Mouse (Mus musculus) hindbrain, embryonic 15.5 days (tissue): ENCODE results near the gene Dctpp1. TPM values are rescaled to one million over a fixed set of nuclear protein-coding genes. Genes with fewer than 3 reads are reported as not detected.

ENCODE experiments used
- ATAC-seq: fragments of 200-750 bp; cut with Nextera tagmentation; 2 replicates; pipeline ENCODE4 v1.8.0; 2017; ENCODE audit warnings: low read depth, moderate number of reproducible peaks, moderate TSS enrichment; ENCODE audit not compliant: low FRiP score
- H3K27ac ChIP-seq: fragments of 300-500 bp; sonication (generic); replicated peaks from 2 replicates; pipeline ENCODE4 v1.5.1; 2015; ENCODE audit warnings: mild to moderate bottlenecking, inconsistent platforms
- H3K27me3 ChIP-seq: fragments of 300-500 bp; sonication (generic); 2 replicates; pipeline ENCODE4 v1.6.1; 2015; ENCODE audit warnings: control low read depth, inconsistent platforms
- H3K36me3 ChIP-seq: fragments of 300-500 bp; sonication (generic); 2 replicates; pipeline ENCODE4 v1.6.1; 2015; ENCODE audit warnings: control low read depth, inconsistent platforms
- H3K4me1 ChIP-seq: fragments of 300-500 bp; sonication (generic); replicated peaks from 2 replicates; pipeline ENCODE4 v1.6.1; 2015; ENCODE audit warnings: control low read depth, inconsistent platforms
- H3K4me2 ChIP-seq: fragments of 300-500 bp; sonication (generic); 2 replicates; pipeline ENCODE4 v1.6.1; 2015; ENCODE audit warnings: moderate library complexity, mild to moderate bottlenecking, inconsistent platforms
- H3K4me3 ChIP-seq: fragments of 300-500 bp; sonication (generic); 2 replicates; pipeline ENCODE4 v1.5.1; 2015; ENCODE audit warnings: mild to moderate bottlenecking, inconsistent platforms
- H3K9ac ChIP-seq: fragments of 300-500 bp; sonication (generic); 2 replicates; pipeline ENCODE4 v1.6.1; 2015; ENCODE audit warnings: inconsistent platforms
- H3K9me3 ChIP-seq: fragments of 300-500 bp; sonication (generic); 2 replicates; pipeline ENCODE4 v1.6.1; 2016; ENCODE audit warnings: control low read depth, inconsistent platforms
- WGBS: fragments of 180-500 bp; shearing (Covaris S2); methylation state at CpG from one replicate; pipeline ENCODE4 v1.1.7; 2015; 5-methylcytosine and 5-hydroxymethylcytosine counted together
- polyA plus RNA-seq: library from polyadenylated mRNA; unstranded; fragments of >200 nt; fragmentation: Nextera tagmentation; extraction: Ambion mirVana; gene quantifications from 2 replicates; pipeline ENCODE4 v1.2.1, GENCODE M21; 2015

Dctpp1 gene
- polyA plus RNA-seq, 1 experiment from 2014 or later: 122 TPM

GRCm38 (mm10) chr7:127224616-127225015 is 35.9 kb downstream of the Dctpp1 start:
- H3K4me2 ChIP-seq: no peak overlapping the region
- WGBS: 93% methylated on average over 6 of the region's 6 CpGs
- no peak for ATAC-seq
- H3K27ac ChIP-seq: no peak overlapping the region
- H3K9ac ChIP-seq: no peak overlapping the region
- peaks cover under 1% of the 10 kb centered on the region; the same call in 1 of the 2 replicates for H3K4me1 ChIP-seq
- no peaks in the 10 kb centered on the region for H3K27me3 ChIP-seq
- no peaks in the 10 kb centered on the region for H3K36me3 ChIP-seq
- H3K9me3 ChIP-seq: no peaks in the 10 kb centered on the region
- H3K4me3 ChIP-seq: no peak overlapping the region

- Histone ChIP-seq H3K9me3 (no peaks in the 10 kb centered on the region), H3K4me3 (no peak overlapping the region), H3K4me1 (no peaks in the 10 kb centered on the region), H3K9ac (no peak overlapping the region), H3K27me3 (no peaks in the 10 kb centered on the region), H3K27ac (no peak overlapping the region), H3K4me2 (no peak overlapping the region), H3K36me3 (no peaks in the 10 kb centered on the region)
- WGBS: 86% methylated on average over 6 of the region's 6 CpGs
- ATAC-seq: no peak
Observed at GRCm38 (mm10) chr7:127223515-127224478, 36.7 kb downstream of the Dctpp1 start.

GRCm38 (mm10) chr7:127223106-127223505 is 37.4 kb downstream of the Dctpp1 start:
- Histone ChIP-seq H3K27ac (no peak overlapping the region), H3K4me2 (no peak overlapping the region), H3K4me1 (no peaks in the 10 kb centered on the region), H3K4me3 (no peak overlapping the region), H3K9me3 (no peaks in the 10 kb centered on the region), H3K36me3 (no peaks in the 10 kb centered on the region), H3K9ac (no peak overlapping the region), H3K27me3 (no peaks in the 10 kb centered on the region)
- no peak for ATAC-seq
- WGBS: 98% methylated on average over 3 of the region's 3 CpGs

- no peaks in the 10 kb centered on the region for H3K27me3 ChIP-seq
- H3K36me3 ChIP-seq: no peaks in the 10 kb centered on the region
- no peak for ATAC-seq
- no peak overlapping the region for H3K4me3 ChIP-seq
- no peaks in the 10 kb centered on the region for H3K4me1 ChIP-seq
- no peak overlapping the region for H3K4me2 ChIP-seq
- WGBS: 88% methylated on average over 6 of the region's 6 CpGs
- no peak overlapping the region for H3K9ac ChIP-seq
- no peak overlapping the region for H3K27ac ChIP-seq
- H3K9me3 ChIP-seq: no peaks in the 10 kb centered on the region
Observed at GRCm38 (mm10) chr7:127220440-127220839, 40.1 kb downstream of the Dctpp1 start.

- H3K4me1 ChIP-seq: 0 out of 2 replicates have a peak, but pooled peaks cover 4% of the 10 kb centered on the region
- WGBS: 95% methylated on average over 4 of the region's 4 CpGs
- H3K36me3 ChIP-seq: no peaks in the 10 kb centered on the region
- H3K9me3 ChIP-seq: no peaks in the 10 kb centered on the region
- ATAC-seq: no peak
- H3K4me2 ChIP-seq: no peak overlapping the region
- H3K4me3 ChIP-seq: no peak overlapping the region
- H3K27me3 ChIP-seq: no peaks in the 10 kb centered on the region
- no peak overlapping the region for H3K9ac ChIP-seq
- H3K27ac ChIP-seq: no peak overlapping the region
Observed at GRCm38 (mm10) chr7:127218670-127219069, 41.8 kb downstream of the Dctpp1 start.

GRCm38 (mm10) chr7:127217901-127218642 is 42.4 kb downstream of the Dctpp1 start:
- Histone ChIP-seq H3K27me3 (no peaks in the 10 kb centered on the region), H3K4me1 (0 out of 2 replicates have a peak, but pooled peaks cover 4% of the 10 kb centered on the region), H3K9ac (no peak overlapping the region), H3K27ac (no peak overlapping the region), H3K36me3 (no peaks in the 10 kb centered on the region), H3K9me3 (no peaks in the 10 kb centered on the region), H3K4me3 (no peak overlapping the region), H3K4me2 (no peak overlapping the region)
- WGBS: 78% methylated on average over 10 of the region's 10 CpGs
- ATAC-seq: no peak

GRCm38 (mm10) chr7:127217475-127217874 is 43.0 kb downstream of the Dctpp1 start:
- Histone ChIP-seq H3K4me3 (no peak overlapping the region), H3K9ac (no peak overlapping the region), H3K4me1 (0 out of 2 replicates have a peak, but pooled peaks cover 4% of the 10 kb centered on the region), H3K27me3 (no peaks in the 10 kb centered on the region), H3K36me3 (no peaks in the 10 kb centered on the region), H3K27ac (no peak overlapping the region), H3K9me3 (no peaks in the 10 kb centered on the region), H3K4me2 (no peak overlapping the region)
- WGBS: 96% methylated on average over 6 of the region's 6 CpGs
- ATAC-seq: no peak

- ATAC-seq: no peak
- Histone ChIP-seq H3K4me3 (no peak overlapping the region), H3K4me1 (0 out of 2 replicates have a peak, but pooled peaks cover 4% of the 10 kb centered on the region), H3K4me2 (no peak overlapping the region), H3K27me3 (no peaks in the 10 kb centered on the region), H3K9me3 (no peaks in the 10 kb centered on the region), H3K9ac (no peak overlapping the region), H3K36me3 (no peaks in the 10 kb centered on the region), H3K27ac (no peak overlapping the region)
- WGBS: 86% methylated on average over 5 of the region's 5 CpGs
Observed at GRCm38 (mm10) chr7:127216307-127216706, 44.2 kb downstream of the Dctpp1 start.

GRCm38 (mm10) chr7:127214981-127215871 is 45.3 kb downstream of the Dctpp1 start:
- 0 out of 2 replicates have a peak, but pooled peaks have one; percentile 19 for ATAC-seq
- 0 out of 2 replicates have a peak, but pooled peaks cover 4% of the 10 kb centered on the region for H3K4me1 ChIP-seq
- H3K27me3 ChIP-seq: no peaks in the 10 kb centered on the region
- H3K9ac ChIP-seq: peak overlapping the region; percentile 27; the same call in 1 of the 2 replicates
- peak overlapping the region; percentile 10; the same call in 1 of the 2 replicates for H3K4me3 ChIP-seq
- H3K36me3 ChIP-seq: no peaks in the 10 kb centered on the region
- peak overlapping the region; percentile 47 for H3K4me2 ChIP-seq
- WGBS: 27% methylated on average over 33 of the region's 33 CpGs
- no peak overlapping the region for H3K27ac ChIP-seq
- H3K9me3 ChIP-seq: no peaks in the 10 kb centered on the region

- 40% methylated on average over 21 of the region's 21 CpGs for WGBS
Observed at GRCm38 (mm10) chr7:127214521-127214920, 46.0 kb downstream of the Dctpp1 start.

GRCm38 (mm10) chr7:127213930-127214329 is 46.6 kb downstream of the Dctpp1 start:
- no peaks in the 10 kb centered on the region for H3K36me3 ChIP-seq
- no peak overlapping the region for H3K9ac ChIP-seq
- no peak overlapping the region for H3K4me3 ChIP-seq
- peaks cover 13% of the 10 kb centered on the region for H3K4me1 ChIP-seq
- no peaks in the 10 kb centered on the region for H3K9me3 ChIP-seq
- no peak for ATAC-seq
- no peaks in the 10 kb centered on the region for H3K27me3 ChIP-seq
- H3K27ac ChIP-seq: no peak overlapping the region
- no peak overlapping the region for H3K4me2 ChIP-seq
- WGBS: 51% methylated on average over 12 of the region's 12 CpGs

More at GRCm38 (mm10) chr7:127214521-127214920, 46.0 kb downstream of the Dctpp1 start:
- Histone ChIP-seq H3K27ac (no peak overlapping the region), H3K9ac (0 out of 2 replicates have a peak overlapping the region, but pooled peaks have one; percentile 27), H3K27me3 (no peaks in the 10 kb centered on the region), H3K4me1 (peaks cover 9% of the 10 kb centered on the region), H3K4me2 (peak overlapping the region; percentile 47), H3K4me3 (0 out of 2 replicates have a peak overlapping the region, but pooled peaks have one; percentile 10), H3K9me3 (no peaks in the 10 kb centered on the region), H3K36me3 (no peaks in the 10 kb centered on the region)
- ATAC-seq: no peak
